Mouse (Mus musculus) lung, embryonic 15.5 days (tissue): Measurements from ENCODE around the gene Cct8l1. TPM values are rescaled to one million over a fixed set of nuclear protein-coding genes. Genes with fewer than 3 reads are reported as not detected.
A peak's percentile ranks its signal among the peaks of the same experiment; 100 is the strongest.

Source experiments
- ATAC-seq: fragments of 200-750 bp; cut with Nextera tagmentation; 2 replicates; pipeline ENCODE4 v1.8.0; 2017; ENCODE audit warnings: moderate number of reproducible peaks, borderline replicate concordance; ENCODE audit not compliant: low FRiP score, low TSS enrichment; ENCODE audit errors: extremely low read depth
- H3K27ac ChIP-seq: fragments of 300-500 bp; sonication (generic); 2 replicates; pipeline ENCODE4 v1.5.1; 2015; ENCODE audit warnings: moderate library complexity, mild to moderate bottlenecking, inconsistent platforms
- H3K27me3 ChIP-seq: fragments of 300-500 bp; sonication (generic); 2 replicates; pipeline ENCODE4 v1.6.1; 2015; ENCODE audit warnings: inconsistent platforms
- H3K36me3 ChIP-seq: fragments of 300-500 bp; sonication (generic); 2 replicates; pipeline ENCODE4 v1.6.1; 2015; ENCODE audit warnings: inconsistent platforms
- H3K4me1 ChIP-seq: fragments of 300-500 bp; sonication (generic); 2 replicates; pipeline ENCODE4 v1.6.1; 2015; ENCODE audit warnings: inconsistent platforms
- H3K4me2 ChIP-seq: fragments of 300-500 bp; sonication (generic); 2 replicates; pipeline ENCODE4 v1.6.1; 2015; ENCODE audit warnings: inconsistent platforms, mild to moderate bottlenecking, moderate library complexity
- H3K4me3 ChIP-seq: fragments of 300-500 bp; sonication (generic); 2 replicates; pipeline ENCODE4 v1.5.1; 2015; ENCODE audit warnings: mild to moderate bottlenecking, inconsistent platforms
- H3K9ac ChIP-seq: fragments of 300-500 bp; sonication (generic); 2 replicates; pipeline ENCODE4 v1.6.1; 2015; ENCODE audit warnings: inconsistent platforms
- H3K9me3 ChIP-seq: fragments of 300-500 bp; sonication (generic); 2 replicates; pipeline ENCODE4 v1.6.1; 2016; ENCODE audit warnings: inconsistent platforms
- WGBS: fragments of 180-500 bp; shearing (Covaris S2); methylation state at CpG from one replicate; pipeline ENCODE4 v1.1.7; 2015; 5-methylcytosine and 5-hydroxymethylcytosine counted together
- polyA plus RNA-seq: library from polyadenylated mRNA; unstranded; fragments of >200 nt; fragmentation: Nextera tagmentation; extraction: Ambion mirVana; gene quantifications from 2 replicates; pipeline ENCODE4 v1.2.1, GENCODE M21; 2015

Gene Cct8l1
- not detected in 2 replicates for polyA plus RNA-seq

DNA sequence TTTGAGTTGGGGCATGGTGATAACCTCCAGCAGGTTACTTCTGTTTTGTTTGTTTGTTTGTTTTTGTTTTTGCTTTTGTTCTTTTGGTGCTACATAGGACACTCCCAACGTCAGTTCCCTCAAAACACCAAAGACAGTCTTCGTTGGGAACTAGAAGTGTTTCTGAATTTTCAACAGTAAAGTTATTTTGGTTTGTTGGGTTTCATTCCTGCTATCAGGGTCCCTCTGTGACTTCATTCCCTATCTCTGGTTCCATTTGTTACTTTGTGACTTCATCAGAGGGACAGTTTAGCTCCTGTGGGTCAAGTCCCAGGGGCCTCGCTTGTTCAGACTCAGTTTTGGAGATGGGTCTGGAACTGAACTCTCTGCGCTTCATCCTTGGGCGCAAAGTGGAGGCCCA, at the start of gene Cct8l1:
TSS of gene Cct8l1 (plus strand) at position 301 of the 400 bp plus-strand sequence.
- 88% methylated on average over 5 of the region's 5 CpGs for WGBS
- H3K4me3 ChIP-seq, result no peak within 1 kb of the TSS
- ATAC-seq, result no peak
- no peak within 1 kb of the TSS for H3K9ac ChIP-seq
- no peaks in the 10 kb centered on the region for H3K9me3 ChIP-seq
- no peaks in the 10 kb centered on the region for H3K36me3 ChIP-seq
- H3K4me2 ChIP-seq, result no peak within 1 kb of the TSS
- H3K27me3 ChIP-seq, result no peaks in the 10 kb centered on the region
- no peaks in the 10 kb centered on the region for H3K4me1 ChIP-seq
- no peak within 1 kb of the TSS for H3K27ac ChIP-seq

GRCm38 (mm10) chr5:25472070-25472469, 43.8 kb upstream of the Cct8l1 start:
- H3K36me3 ChIP-seq, result no peaks in the 10 kb centered on the region
- no peaks in the 10 kb centered on the region for H3K9me3 ChIP-seq
- ATAC-seq, result peak; percentile 70; the same call in 1 of the 2 replicates
- no peak overlapping the region for H3K27ac ChIP-seq
- no peaks in the 10 kb centered on the region for H3K27me3 ChIP-seq
- H3K4me1 ChIP-seq, result 0 out of 2 replicates have a peak, but pooled peaks cover 2% of the 10 kb centered on the region
- H3K4me2 ChIP-seq, result peak overlapping the region; percentile 46
- H3K4me3 ChIP-seq, result peak overlapping the region; percentile 39
- WGBS, result 5% methylated on average over 6 of the region's 6 CpGs
- H3K9ac ChIP-seq, result 0 out of 2 replicates have a peak overlapping the region, but pooled peaks have one; percentile 35

- no peaks in the 10 kb centered on the region for H3K27me3 ChIP-seq
- no peak overlapping the region for H3K9ac ChIP-seq
- H3K9me3 ChIP-seq, result no peaks in the 10 kb centered on the region
- H3K4me2 ChIP-seq, result no peak overlapping the region
- no peak overlapping the region for H3K4me3 ChIP-seq
- H3K4me1 ChIP-seq, result 0 out of 2 replicates have a peak, but pooled peaks cover 2% of the 10 kb centered on the region
- no peaks in the 10 kb centered on the region for H3K36me3 ChIP-seq
- ATAC-seq, result no peak
- no peak overlapping the region for H3K27ac ChIP-seq
- whole genome bisulfite sequencing, result 61% methylated on average over 2 of the region's 2 CpGs
These were observed 40.1 kb upstream of the Cct8l1 start for GRCm38 (mm10) chr5:25475789-25476188.

- H3K4me2 ChIP-seq, result no peak overlapping the region
- no peaks in the 10 kb centered on the region for H3K4me1 ChIP-seq
- no peak overlapping the region for H3K27ac ChIP-seq
- no peaks in the 10 kb centered on the region for H3K9me3 ChIP-seq
- no peaks in the 10 kb centered on the region for H3K27me3 ChIP-seq
- H3K9ac ChIP-seq, result no peak overlapping the region
- H3K36me3 ChIP-seq, result no peaks in the 10 kb centered on the region
- ATAC-seq, result no peak
- H3K4me3 ChIP-seq, result no peak overlapping the region
These were observed 37.0 kb upstream of the Cct8l1 start for GRCm38 (mm10) chr5:25478863-25479262.

GRCm38 (mm10) chr5:25496652-25497051, 19.2 kb upstream of the Cct8l1 start:
- Histone ChIP-seq H3K27me3 (no peaks in the 10 kb centered on the region), H3K36me3 (no peaks in the 10 kb centered on the region), H3K4me2 (peak overlapping the region; percentile 70), H3K4me3 (peak overlapping the region; percentile 100), H3K9me3 (no peaks in the 10 kb centered on the region), H3K4me1 (peaks cover 9% of the 10 kb centered on the region), H3K27ac (no peak overlapping the region), H3K9ac (peak overlapping the region; percentile 93)
- 38% methylated on average over 2 of the region's 2 CpGs for WGBS
- ATAC-seq, result no peak

DNA sequence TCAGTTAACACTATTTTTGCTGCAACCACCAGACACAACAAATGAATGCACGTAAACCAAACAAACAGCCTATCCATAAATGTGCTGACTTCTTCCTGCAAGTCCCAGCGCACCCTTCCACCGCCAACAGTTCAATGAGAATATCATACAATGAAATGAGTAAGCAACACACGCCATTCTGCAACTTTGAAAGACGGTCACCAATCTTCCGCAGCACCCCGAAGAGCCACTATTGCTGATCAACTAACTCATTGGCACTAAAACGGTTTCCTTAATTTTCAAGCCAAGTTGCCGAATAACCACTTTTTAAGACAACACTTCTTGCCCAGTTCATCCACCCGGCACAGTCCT, 18.5 kb upstream of the Cct8l1 start:
- no peaks in the 10 kb centered on the region for H3K9me3 ChIP-seq
- WGBS, result under 1% methylated on average over 10 of the region's 10 CpGs

GRCm38 (mm10) chr5:25497720-25498345, 18.0 kb upstream of the Cct8l1 start:
- peak overlapping the region; percentile 98 for H3K27ac ChIP-seq
- under 1% methylated on average over 50 of the region's 78 CpGs for WGBS
- H3K4me2 ChIP-seq, result peak overlapping the region; percentile 70
- peak; percentile 12; the same call in 1 of the 2 replicates for ATAC-seq
- peak overlapping the region; percentile 100 for H3K4me3 ChIP-seq
- H3K9ac ChIP-seq, result peak overlapping the region; percentile 93
- H3K27me3 ChIP-seq, result no peaks in the 10 kb centered on the region
- H3K9me3 ChIP-seq, result no peaks in the 10 kb centered on the region
- H3K4me1 ChIP-seq, result peaks cover 9% of the 10 kb centered on the region
- H3K36me3 ChIP-seq, result no peaks in the 10 kb centered on the region

More for the DNA sequence above, 18.5 kb upstream of the Cct8l1 start:
- peak overlapping the region; percentile 93 for H3K9ac ChIP-seq
- H3K4me3 ChIP-seq, result peak overlapping the region; percentile 100
- ATAC-seq, result no peak
- peaks cover 9% of the 10 kb centered on the region for H3K4me1 ChIP-seq
- H3K27me3 ChIP-seq, result no peaks in the 10 kb centered on the region
- H3K36me3 ChIP-seq, result no peaks in the 10 kb centered on the region
- peak overlapping the region; percentile 70 for H3K4me2 ChIP-seq
- H3K27ac ChIP-seq, result peak overlapping the region; percentile 98; the same call in 1 of the 2 replicates

- peak; percentile 13; the same call in 1 of the 2 replicates for ATAC-seq
- H3K4me1 ChIP-seq, result peaks cover 9% of the 10 kb centered on the region
- peak within 1 kb of the TSS; percentile 99 for H3K27ac ChIP-seq
- peak within 1 kb of the TSS; percentile 93 for H3K9ac ChIP-seq
- peak within 1 kb of the TSS; percentile 70 for H3K4me2 ChIP-seq
- no peaks in the 10 kb centered on the region for H3K36me3 ChIP-seq
- no peaks in the 10 kb centered on the region for H3K27me3 ChIP-seq
- WGBS, result 1% methylated on average over 36 of the region's 54 CpGs
- H3K9me3 ChIP-seq, result no peaks in the 10 kb centered on the region
- peak within 1 kb of the TSS; percentile 100 for H3K4me3 ChIP-seq
These were observed 17.5 kb upstream of the Cct8l1 start, which contains the start of gene Kmt2c for GRCm38 (mm10) chr5:25498346-25498820. Gene Kmt2c (minus strand): TSS chr5:25498783.

- Histone ChIP-seq H3K4me2 (peak overlapping the region; percentile 67), H3K9me3 (no peaks in the 10 kb centered on the region), H3K27ac (peak overlapping the region; percentile 99), H3K27me3 (no peaks in the 10 kb centered on the region), H3K4me1 (peaks cover 9% of the 10 kb centered on the region), H3K4me3 (peak overlapping the region; percentile 100), H3K36me3 (no peaks in the 10 kb centered on the region), H3K9ac (peak overlapping the region; percentile 64)
- WGBS, result 0% methylated on average over 39 of the region's 87 CpGs
- ATAC-seq, result peak; percentile 88
These were observed 16.9 kb upstream of the Cct8l1 start for GRCm38 (mm10) chr5:25498821-25499422.

DNA sequence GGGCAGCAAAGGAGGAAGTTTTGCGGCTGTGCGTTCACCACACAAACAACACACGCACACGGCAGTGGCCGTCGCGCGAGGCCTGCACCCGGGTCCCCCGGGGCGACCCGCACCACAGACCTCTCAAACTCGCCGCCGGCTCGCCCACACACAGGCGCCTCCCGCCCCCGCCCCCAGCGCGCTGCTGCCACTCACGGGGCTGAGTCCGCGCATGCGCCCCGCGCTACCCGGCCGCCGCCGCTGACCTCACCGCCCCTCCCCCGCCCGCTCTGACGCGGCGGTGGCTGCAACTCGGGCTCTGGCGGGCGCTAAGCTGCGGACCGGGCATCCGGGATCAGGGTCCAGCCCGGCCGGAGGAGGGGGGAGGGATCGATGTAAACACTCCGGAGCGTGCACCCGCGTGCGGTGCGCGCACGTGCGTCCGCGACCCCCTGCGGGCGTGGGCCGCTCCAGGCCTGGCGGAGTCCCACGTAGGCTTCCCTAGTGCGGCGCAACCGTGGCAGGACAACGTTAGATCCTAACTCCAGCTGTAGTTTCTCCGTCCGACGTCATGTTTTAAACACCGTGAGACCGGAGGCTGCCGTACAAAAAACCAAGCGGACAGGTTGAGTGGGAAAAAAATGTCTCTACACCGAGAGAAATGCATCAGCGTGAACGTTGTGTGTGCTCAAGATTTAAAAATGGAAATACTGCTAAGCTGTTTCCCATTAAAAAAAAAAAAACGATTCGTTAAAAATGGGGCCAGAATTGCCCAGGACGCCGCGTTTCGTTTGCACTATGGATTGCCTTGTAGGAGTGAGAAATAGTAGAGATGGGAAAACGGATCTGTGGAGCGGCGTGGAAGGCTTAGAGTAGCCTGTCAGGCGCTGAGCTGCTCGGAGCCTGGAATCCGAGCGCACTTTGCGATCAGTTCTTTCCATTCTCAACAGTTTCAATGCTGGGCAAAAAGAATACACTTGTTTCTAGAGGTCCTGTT, 16.2 kb upstream of the Cct8l1 start:
- Histone ChIP-seq H3K4me3 (peak overlapping the region; percentile 100), H3K27me3 (no peaks in the 10 kb centered on the region), H3K36me3 (no peaks in the 10 kb centered on the region), H3K27ac (peak overlapping the region; percentile 99), H3K4me2 (peak overlapping the region; percentile 67), H3K4me1 (peaks cover 9% of the 10 kb centered on the region), H3K9me3 (no peaks in the 10 kb centered on the region), H3K9ac (peak overlapping the region; percentile 64)
- ATAC-seq, result peak; percentile 88
- under 1% methylated on average over 76 of the region's 90 CpGs for WGBS

GRCm38 (mm10) chr5:25500686-25501085, 15.2 kb upstream of the Cct8l1 start:
- H3K27ac ChIP-seq, result no peak overlapping the region
- ATAC-seq, result no peak
- H3K4me3 ChIP-seq, result peak overlapping the region; percentile 100
- H3K4me2 ChIP-seq, result peak overlapping the region; percentile 67
- H3K27me3 ChIP-seq, result no peaks in the 10 kb centered on the region
- peaks cover 9% of the 10 kb centered on the region for H3K4me1 ChIP-seq
- H3K36me3 ChIP-seq, result no peaks in the 10 kb centered on the region
- 68% methylated on average over 7 of the region's 7 CpGs for WGBS
- H3K9ac ChIP-seq, result no peak overlapping the region
- H3K9me3 ChIP-seq, result no peaks in the 10 kb centered on the region
